Mouse (Mus musculus): Measurements from ENCODE around the gene Gm20388. TPM values are rescaled to one million over a fixed set of nuclear protein-coding genes. Genes with fewer than 3 reads are reported as not detected.

Gene Gm20388
- polyA plus RNA-seq, 1 experiment from 2014 or later = not detected

- Histone ChIP-seq H3K4me2 (no peak overlapping the region), H3K4me1 (replicated peaks) (peaks cover 5% of the 10 kb centered on the region), H3K36me3 (no peaks in the 10 kb centered on the region), H3K4me3 (replicated peaks) (no peak overlapping the region), H3K27ac (no peak overlapping the region), H3K9me3 (replicated peaks) (no peaks in the 10 kb centered on the region), H3K27me3 (peaks cover 5% of the 10 kb centered on the region; the same call in 1 of the 2 replicates), H3K9ac (no peak overlapping the region)
- 46% methylated on average over 16 of the region's 16 CpGs for WGBS (ENCODE audit: insufficient replicate concordance)
- DNase-seq = no peak
- no peak for ATAC-seq (ENCODE audit: low read depth)
These were observed 2279.9 kb downstream of the Gm20388 start for GRCm38 (mm10) chr8:122190349-122191053.

- Histone ChIP-seq H3K4me1 (replicated peaks) (peaks cover 5% of the 10 kb centered on the region), H3K4me2 (no peak overlapping the region), H3K27ac (no peak overlapping the region), H3K9ac (no peak overlapping the region), H3K36me3 (no peaks in the 10 kb centered on the region), H3K27me3 (peaks cover 5% of the 10 kb centered on the region; the same call in 1 of the 2 replicates), H3K9me3 (replicated peaks) (no peaks in the 10 kb centered on the region), H3K4me3 (replicated peaks) (no peak overlapping the region)
- no peak for DNase-seq
- no peak for ATAC-seq (ENCODE audit: low read depth)
- 55% methylated on average over 8 of the region's 8 CpGs for WGBS (ENCODE audit: insufficient replicate concordance)
These were observed 2280.4 kb downstream of the Gm20388 start for GRCm38 (mm10) chr8:122191054-122191376.

DNA sequence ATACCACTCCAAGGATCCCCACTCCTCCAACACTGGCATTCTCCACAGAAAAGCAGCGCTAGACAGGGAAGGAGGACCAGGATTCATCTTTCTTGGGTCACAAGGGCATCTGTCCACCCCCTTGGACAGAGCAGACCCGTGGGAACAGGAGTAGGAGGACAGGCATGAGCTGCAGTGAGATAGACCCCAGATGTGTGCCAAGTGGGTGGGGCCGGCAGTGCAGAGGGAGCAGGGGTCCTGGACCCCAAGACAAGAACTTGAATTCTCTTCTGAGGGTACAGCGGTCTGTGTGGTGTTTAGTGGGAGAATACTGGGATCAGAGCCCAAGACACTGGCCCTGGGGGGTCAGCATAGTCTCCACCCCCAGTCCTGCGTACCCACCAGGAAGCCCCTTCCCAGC, 2282.1 kb downstream of the Gm20388 start:
- H3K9me3 ChIP-seq (replicated peaks) = no peaks in the 10 kb centered on the region
- H3K9ac ChIP-seq = no peak overlapping the region
- ATAC-seq (ENCODE audit: low read depth) = no peak
- H3K4me2 ChIP-seq = no peak overlapping the region
- no peak overlapping the region for H3K4me3 ChIP-seq (replicated peaks)
- peaks cover 5% of the 10 kb centered on the region for H3K4me1 ChIP-seq (replicated peaks)
- no peak for DNase-seq
- peaks cover 5% of the 10 kb centered on the region; the same call in 1 of the 2 replicates for H3K27me3 ChIP-seq
- WGBS (ENCODE audit: insufficient replicate concordance) = 64% methylated on average over 5 of the region's 5 CpGs
- no peak overlapping the region for H3K27ac ChIP-seq
- no peaks in the 10 kb centered on the region for H3K36me3 ChIP-seq

- no peak overlapping the region for H3K4me3 ChIP-seq (replicated peaks)
- no peak overlapping the region for H3K4me2 ChIP-seq
- H3K4me1 ChIP-seq (replicated peaks) = peaks cover 5% of the 10 kb centered on the region
- no peak overlapping the region for H3K27ac ChIP-seq
- ATAC-seq (ENCODE audit: low read depth) = no peak
- WGBS (ENCODE audit: insufficient replicate concordance) = 56% methylated on average over 11 of the region's 11 CpGs
- DNase-seq = no peak
- H3K9me3 ChIP-seq (replicated peaks) = no peaks in the 10 kb centered on the region
- H3K27me3 ChIP-seq = peaks cover 5% of the 10 kb centered on the region; the same call in 1 of the 2 replicates
- no peaks in the 10 kb centered on the region for H3K36me3 ChIP-seq
- no peak overlapping the region for H3K9ac ChIP-seq
These were observed 2282.9 kb downstream of the Gm20388 start for GRCm38 (mm10) chr8:122193521-122193920.

- no peak for DNase-seq
- Histone ChIP-seq H3K27me3 (peaks cover 5% of the 10 kb centered on the region; the same call in 1 of the 2 replicates), H3K9me3 (replicated peaks) (no peaks in the 10 kb centered on the region), H3K9ac (no peak overlapping the region), H3K4me3 (replicated peaks) (no peak overlapping the region), H3K27ac (no peak overlapping the region), H3K4me2 (no peak overlapping the region), H3K4me1 (replicated peaks) (peaks cover 5% of the 10 kb centered on the region), H3K36me3 (no peaks in the 10 kb centered on the region)
- WGBS (ENCODE audit: insufficient replicate concordance) = 41% methylated on average over 8 of the region's 8 CpGs
- ATAC-seq (ENCODE audit: low read depth) = no peak
These were observed 2283.8 kb downstream of the Gm20388 start for GRCm38 (mm10) chr8:122194396-122194795.

GRCm38 (mm10) chr8:122197342-122197741, 2286.7 kb downstream of the Gm20388 start:
- DNase-seq = no peak
- 31% methylated on average over 5 of the region's 5 CpGs for WGBS (ENCODE audit: insufficient replicate concordance)
- no peaks in the 10 kb centered on the region for H3K36me3 ChIP-seq
- H3K4me3 ChIP-seq (replicated peaks) = no peak overlapping the region
- no peaks in the 10 kb centered on the region for H3K9me3 ChIP-seq (replicated peaks)
- no peak for ATAC-seq (ENCODE audit: low read depth)
- H3K4me2 ChIP-seq = no peak overlapping the region
- no peaks in the 10 kb centered on the region for H3K27me3 ChIP-seq
- no peaks in the 10 kb centered on the region; the same call in 1 of the 2 replicates for H3K4me1 ChIP-seq (replicated peaks)
- no peak overlapping the region for H3K9ac ChIP-seq
- H3K27ac ChIP-seq = no peak overlapping the region

- no peaks in the 10 kb centered on the region for H3K36me3 ChIP-seq
- no peak for ATAC-seq (ENCODE audit: low read depth)
- H3K27me3 ChIP-seq = no peaks in the 10 kb centered on the region
- H3K27ac ChIP-seq = no peak overlapping the region
- no peak for DNase-seq
- no peak overlapping the region for H3K9ac ChIP-seq
- no peak overlapping the region for H3K4me3 ChIP-seq (replicated peaks)
- H3K4me2 ChIP-seq = no peak overlapping the region
- no peaks in the 10 kb centered on the region for H3K4me1 ChIP-seq (replicated peaks)
- no peaks in the 10 kb centered on the region for H3K9me3 ChIP-seq (replicated peaks)
- 66% methylated on average over 12 of the region's 12 CpGs for WGBS (ENCODE audit: insufficient replicate concordance)
These were observed 2287.9 kb downstream of the Gm20388 start for GRCm38 (mm10) chr8:122198378-122199025.

- DNase-seq = no peak
- H3K27ac ChIP-seq = no peak overlapping the region
- no peaks in the 10 kb centered on the region for H3K4me1 ChIP-seq (replicated peaks)
- no peak overlapping the region for H3K4me3 ChIP-seq (replicated peaks)
- no peaks in the 10 kb centered on the region for H3K9me3 ChIP-seq (replicated peaks)
- ATAC-seq (ENCODE audit: low read depth) = no peak
- no peaks in the 10 kb centered on the region for H3K36me3 ChIP-seq
- H3K9ac ChIP-seq = no peak overlapping the region
- H3K4me2 ChIP-seq = no peak overlapping the region
- no peaks in the 10 kb centered on the region for H3K27me3 ChIP-seq
- 67% methylated on average over 9 of the region's 9 CpGs for WGBS (ENCODE audit: insufficient replicate concordance)
These were observed 2288.6 kb downstream of the Gm20388 start for GRCm38 (mm10) chr8:122199191-122199590.

DNA sequence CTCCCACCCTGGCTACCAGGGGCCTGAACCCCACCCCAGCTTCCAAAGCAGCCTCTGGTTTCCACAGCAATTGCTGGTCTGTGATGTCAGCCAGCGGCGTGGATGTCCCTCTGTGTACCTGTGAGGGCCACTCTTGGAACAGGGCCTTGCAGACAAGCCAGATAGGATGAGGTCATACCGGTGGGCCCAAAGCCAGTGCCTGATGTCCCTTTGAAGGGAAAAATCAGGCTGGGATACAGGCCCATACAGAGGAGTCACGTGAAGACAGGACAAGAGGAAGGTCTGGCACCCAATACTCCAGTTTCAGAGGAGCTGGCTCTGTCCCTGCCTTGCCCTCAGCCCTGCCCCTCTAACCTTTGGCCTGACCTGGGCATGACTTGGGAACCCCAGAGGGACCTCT, 2289.2 kb downstream of the Gm20388 start:
- H3K9ac ChIP-seq = no peak overlapping the region
- no peaks in the 10 kb centered on the region for H3K9me3 ChIP-seq (replicated peaks)
- H3K27me3 ChIP-seq = no peaks in the 10 kb centered on the region
- ATAC-seq (ENCODE audit: low read depth) (no peak), DNase-seq (no peak)
- no peaks in the 10 kb centered on the region for H3K36me3 ChIP-seq
- H3K4me3 ChIP-seq (replicated peaks) = no peak overlapping the region
- H3K4me2 ChIP-seq = no peak overlapping the region
- 78% methylated on average over 4 of the region's 4 CpGs for WGBS (ENCODE audit: insufficient replicate concordance)
- H3K27ac ChIP-seq = no peak overlapping the region
- no peaks in the 10 kb centered on the region for H3K4me1 ChIP-seq (replicated peaks)

GRCm38 (mm10) chr8:122211591-122211990, 2300.9 kb downstream of the Gm20388 start:
- Histone ChIP-seq H3K9me3 (replicated peaks) (0 out of 2 replicates have a peak, but pooled peaks cover 5% of the 10 kb centered on the region), H3K36me3 (no peaks in the 10 kb centered on the region), H3K27me3 (peaks cover 11% of the 10 kb centered on the region; the same call in 1 of the 2 replicates), H3K27ac (no peak overlapping the region), H3K9ac (no peak overlapping the region), H3K4me2 (no peak overlapping the region), H3K4me3 (replicated peaks) (no peak overlapping the region), H3K4me1 (replicated peaks) (no peaks in the 10 kb centered on the region)
- no peak for ATAC-seq (ENCODE audit: low read depth)
- 68% methylated on average over 3 of the region's 3 CpGs for WGBS (ENCODE audit: insufficient replicate concordance)
- no peak for DNase-seq

DNA sequence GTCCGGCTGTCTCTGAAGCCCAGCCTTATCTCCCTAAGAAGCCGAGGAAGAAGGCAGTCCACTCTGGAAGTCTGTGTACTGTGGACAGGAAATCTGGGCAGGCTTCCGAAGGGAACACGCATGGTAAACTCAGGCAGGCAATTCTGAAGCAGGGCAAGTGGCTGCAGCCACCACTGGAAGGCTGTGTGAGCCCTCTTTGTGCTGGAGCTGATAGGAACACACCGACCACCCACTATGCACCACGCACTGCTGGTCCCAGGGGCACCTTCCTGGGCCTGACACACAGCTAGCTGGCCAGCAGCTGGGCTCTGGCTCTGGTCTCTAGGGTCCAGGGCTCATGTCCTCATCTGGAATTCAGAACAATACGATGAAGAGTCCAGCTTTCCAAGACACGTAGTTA, 2305.0 kb downstream of the Gm20388 start:
- 63% methylated on average over 8 of the region's 8 CpGs for WGBS (ENCODE audit: insufficient replicate concordance)
- DNase-seq (no peak), ATAC-seq (ENCODE audit: low read depth) (no peak)
- no peak overlapping the region for H3K27ac ChIP-seq
- no peak overlapping the region for H3K4me2 ChIP-seq
- no peaks in the 10 kb centered on the region for H3K36me3 ChIP-seq
- H3K4me3 ChIP-seq (replicated peaks) = no peak overlapping the region
- no peak overlapping the region for H3K9ac ChIP-seq
- no peaks in the 10 kb centered on the region for H3K4me1 ChIP-seq (replicated peaks)
- H3K9me3 ChIP-seq (replicated peaks) = no peaks in the 10 kb centered on the region
- peaks cover 19% of the 10 kb centered on the region; the same call in 1 of the 2 replicates for H3K27me3 ChIP-seq

- Histone ChIP-seq H3K4me1 (replicated peaks) (no peaks in the 10 kb centered on the region), H3K4me3 (replicated peaks) (no peak overlapping the region), H3K36me3 (no peaks in the 10 kb centered on the region), H3K9me3 (replicated peaks) (no peaks in the 10 kb centered on the region), H3K4me2 (no peak overlapping the region), H3K27ac (no peak overlapping the region), H3K9ac (no peak overlapping the region), H3K27me3 (peaks cover 19% of the 10 kb centered on the region; the same call in 1 of the 2 replicates)
- no peak for DNase-seq
- 49% methylated on average over 6 of the region's 6 CpGs for WGBS (ENCODE audit: insufficient replicate concordance)
- no peak for ATAC-seq (ENCODE audit: low read depth)
These were observed 2305.8 kb downstream of the Gm20388 start for GRCm38 (mm10) chr8:122216433-122216832.

Data from liver, embryonic 13.5 days (tissue).